Comparison of ENCODE assay signal across 24 mouse cellular contexts in the genomic region with DNA sequence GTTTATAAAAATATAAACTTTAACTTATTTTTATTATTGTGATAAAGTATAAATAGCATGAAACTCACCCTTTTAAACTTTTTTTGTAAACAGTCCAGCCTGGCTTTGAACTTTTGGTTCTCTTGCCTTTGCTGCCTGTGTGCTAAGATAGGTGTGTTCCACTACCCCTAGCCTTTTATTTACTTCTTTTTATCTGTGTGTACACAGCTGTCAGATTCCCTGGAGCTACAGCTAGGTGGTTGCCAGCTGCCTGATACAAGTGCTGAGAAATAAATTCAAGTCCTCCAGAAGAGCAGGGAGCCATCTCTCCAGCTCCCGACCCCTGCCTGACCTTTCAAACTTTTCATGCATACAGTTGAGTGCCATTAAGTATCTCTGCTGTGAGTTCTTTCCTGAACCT. TPM values are rescaled to one million over a fixed set of nuclear protein-coding genes. Genes with fewer than 3 reads are reported as not detected.
A peak's percentile ranks its signal among the peaks of the same experiment; 100 is the strongest.
DNase-seq lines count a peak whose midpoint lies in the region; ATAC-seq and TF ChIP-seq lines count a peak whose summit lies in the region.
"Had no signal": no experiment of that assay in that cellular context is flagged by ENCODE, and none has a peak within 500 bp of the region (broad histone marks: within the 10 kb centered on the region; RNA-seq: fewer than 3 reads in every experiment).

No protein-coding gene starts in this region.

- H3K36me3 ChIP-seq in kidney, adult 2 months (ENCODE audit: control insufficient read depth, insufficient read depth, low read length), result no peaks in the 10 kb centered on the region
- no peaks in the 10 kb centered on the region for H3K36me3 ChIP-seq in lung, embryonic 14.5 days (ENCODE audit: insufficient read depth)
- no peaks in the 10 kb centered on the region for H3K36me3 ChIP-seq in small intestine, adult 2 months (ENCODE audit: control insufficient read depth, insufficient read depth, low read length)
- no peaks in the 10 kb centered on the region for H3K36me3 ChIP-seq in hindbrain, embryonic 14.5 days (replicated peaks; ENCODE audit: control insufficient read depth, insufficient read depth)
- H3K36me3 ChIP-seq: forebrain, embryonic 15.5 days; liver, embryonic 15.5 days; midbrain, embryonic 10.5 days had no signal

- peak overlapping the region; percentile 42 for H3K27ac ChIP-seq in kidney, adult 2 months (ENCODE audit: insufficient read depth, low read depth, low read length)
- H3K27ac ChIP-seq in lung, embryonic 14.5 days (ENCODE audit: low read depth), result no peak overlapping the region
- peak overlapping the region; percentile 74 for H3K27ac ChIP-seq in small intestine, adult 2 months (ENCODE audit: insufficient read depth, low read depth, low read length)
- H3K27ac ChIP-seq in hindbrain, embryonic 14.5 days, result no peak overlapping the region
- H3K27ac ChIP-seq: embryonic facial prominence, embryonic 13.5 days; forebrain, embryonic 10.5 days; forebrain, embryonic 15.5 days; hindbrain, postnatal 0 days; layer of hippocampus, adult 2 months; left cerebral cortex, adult 2 months; liver, embryonic 15.5 days; midbrain, embryonic 10.5 days had no signal

- H3K9me3 ChIP-seq in lung, embryonic 14.5 days (ENCODE audit: low read depth, low read length), result no peaks in the 10 kb centered on the region
- H3K9me3 ChIP-seq in hindbrain, embryonic 14.5 days (ENCODE audit: control insufficient read depth, low read length), result no peaks in the 10 kb centered on the region
- H3K9me3 ChIP-seq: embryonic facial prominence, embryonic 13.5 days; forebrain, embryonic 10.5 days; forebrain, embryonic 15.5 days; liver, embryonic 15.5 days; midbrain, embryonic 10.5 days had no signal

- H3K4me2 ChIP-seq in lung, embryonic 14.5 days, result no peak overlapping the region
- no peak overlapping the region for H3K4me2 ChIP-seq in hindbrain, embryonic 14.5 days (replicated peaks)
- H3K4me2 ChIP-seq: embryonic facial prominence, embryonic 13.5 days; forebrain, embryonic 15.5 days; liver, embryonic 15.5 days had no signal

- WGBS in kidney, adult 2 months, result 16% methylated on average over 1 of the region's 1 CpGs
- WGBS in lung, embryonic 14.5 days, result 6% methylated on average over 1 of the region's 1 CpGs
- WGBS in small intestine, adult 2 months, result 13% methylated on average over 1 of the region's 1 CpGs
- WGBS in hindbrain, embryonic 14.5 days, result 48% methylated on average over 1 of the region's 1 CpGs

- H3K4me1 ChIP-seq in kidney, adult 2 months (ENCODE audit: control insufficient read depth, insufficient read depth, low read length), result peaks cover 54% of the 10 kb centered on the region
- peaks cover 29% of the 10 kb centered on the region for H3K4me1 ChIP-seq in lung, embryonic 14.5 days (ENCODE audit: insufficient read depth)
- peaks cover 35% of the 10 kb centered on the region for H3K4me1 ChIP-seq in small intestine, adult 2 months (ENCODE audit: control insufficient read depth, insufficient read depth, insufficient read length, low read length)
- peaks cover 5% of the 10 kb centered on the region; the same call in 1 of the 2 replicates for H3K4me1 ChIP-seq in hindbrain, embryonic 14.5 days (replicated peaks; ENCODE audit: control insufficient read depth, insufficient read depth, low read length)

- no peaks in the 10 kb centered on the region for H3K27me3 ChIP-seq in kidney, adult 2 months (replicated peaks; ENCODE audit: control insufficient read depth, insufficient read depth, low read length)
- H3K27me3 ChIP-seq in lung, embryonic 14.5 days (ENCODE audit: insufficient read depth, low read length), result no peaks in the 10 kb centered on the region
- H3K27me3 ChIP-seq in small intestine, adult 2 months (ENCODE audit: control insufficient read depth, insufficient read depth, low read length), result no peaks in the 10 kb centered on the region
- H3K27me3 ChIP-seq in hindbrain, embryonic 14.5 days (ENCODE audit: control insufficient read depth, insufficient read depth, low read length), result no peaks in the 10 kb centered on the region
- H3K27me3 ChIP-seq: embryonic facial prominence, embryonic 13.5 days; forebrain, embryonic 15.5 days; liver, embryonic 15.5 days had no signal

- TF ChIP-seq CTCF in kidney, adult 2 months (conservative IDR thresholded peaks at IDR 0.05; ENCODE audit: insufficient read depth, insufficient read length, low read depth, low read length), result no peak
- TF ChIP-seq CTCF in lung, embryonic 14.5 days (IDR thresholded peaks at IDR 0.05; ENCODE audit: low read depth), result no peak
- no peak for TF ChIP-seq CTCF in small intestine, adult 2 months (IDR thresholded peaks at IDR 0.05; ENCODE audit: extremely low read depth, insufficient read length, insufficient replicate concordance, low read depth, low read length)

- DNase-seq in kidney, adult 2 months, result no peak
- DNase-seq in kidney, postnatal 14 days, result no peak
- no peak for DNase-seq in lung, embryonic 14.5 days
- DNase-seq in lung, postnatal 25 days (ENCODE audit: low spot score), result no peak
- no peak for DNase-seq in hindbrain, embryonic 14.5 days (ENCODE audit: low spot score)
- no peak for DNase-seq in urinary bladder, postnatal 10 days (ENCODE audit: low spot score)
- DNase-seq: adrenal gland, postnatal 25 days; cerebellum, adult 18-20 months; cerebellum, postnatal 10 days; heart, postnatal 14 days; kidney, adult 18-20 months; kidney, postnatal 25 days; right cerebral cortex, postnatal 25 days; spleen, adult 18-20 months had no signal

- H3K4me3 ChIP-seq in kidney, adult 2 months (ENCODE audit: insufficient read depth, low read depth, low read length), result no peak overlapping the region
- H3K4me3 ChIP-seq in lung, embryonic 14.5 days (ENCODE audit: low read depth, low read length), result no peak overlapping the region
- H3K4me3 ChIP-seq in small intestine, adult 2 months (ENCODE audit: low read depth, low read length), result no peak overlapping the region
- H3K4me3 ChIP-seq in hindbrain, embryonic 14.5 days (replicated peaks; ENCODE audit: low read length), result no peak overlapping the region
- H3K4me3 ChIP-seq: embryonic facial prominence, embryonic 13.5 days; forebrain, embryonic 10.5 days; forebrain, embryonic 15.5 days; layer of hippocampus, adult 2 months; left cerebral cortex, adult 2 months; liver, embryonic 15.5 days; midbrain, embryonic 10.5 days had no signal

- no peak overlapping the region for H3K9ac ChIP-seq in lung, embryonic 14.5 days
- H3K9ac ChIP-seq in hindbrain, embryonic 14.5 days, result no peak overlapping the region
- H3K9ac ChIP-seq: embryonic facial prominence, embryonic 13.5 days; forebrain, embryonic 15.5 days; liver, embryonic 15.5 days had no signal

- no peak for TF ChIP-seq POLR2A in kidney, adult 2 months (IDR thresholded peaks at IDR 0.05; ENCODE audit: low read depth, low read length)
- no peak for TF ChIP-seq POLR2A in small intestine, adult 2 months (IDR thresholded peaks at IDR 0.05; ENCODE audit: low read depth, low read length)

- peak; percentile 39; the same call in 1 of the 2 replicates for ATAC-seq in lung, embryonic 14.5 days (ENCODE audit: insufficient read depth)
- ATAC-seq in hindbrain, embryonic 14.5 days (ENCODE audit: low FRiP score), result no peak
- ATAC-seq: forebrain, embryonic 15.5 days; hindbrain, postnatal 0 days; midbrain, embryonic 16.5 days had no signal

RNA-seq across cellular contexts. Expression of gene Smco4, which starts 12.1 kb away (rescaled TPM):
- 18.5 and 32.0 TPM in 2 replicates for polyA plus RNA-seq in kidney, adult 2 months (2012; rRNA removed)
- 3.9 and 5.3 TPM in 2 replicates for polyA plus RNA-seq in lung, embryonic 14.5 days (2014; fragmentation: Nextera tagmentation; extraction: Ambion mirVana)
- polyA plus RNA-seq in small intestine, adult 2 months (2012; rRNA removed), result 6.8 and 15.2 TPM in 2 replicates
- 1.1 and 2.2 TPM in 2 replicates for polyA plus RNA-seq in hindbrain, embryonic 14.5 days (2014; fragmentation: Nextera tagmentation; extraction: Ambion mirVana)

Comparison
In these comparisons a context has a peak if more than half of its experiments do, and no peak if none do; other contexts are left out.
1. H3K27ac ChIP-seq: peak in kidney, adult 2 months (single experiment) and small intestine, adult 2 months (single experiment); none in lung, embryonic 14.5 days (single experiment) and hindbrain, embryonic 14.5 days (single experiment).